Mouse (Mus musculus) right cerebral cortex, adult 18-20 months (tissue): Measurements from ENCODE around the gene Bsx.

Experiments
- DNase-seq: peaks from one replicate; pipeline ENCODE4 v3.0.0; 2022; ENCODE audit warnings: mixed read lengths

The Bsx gene

DNA sequence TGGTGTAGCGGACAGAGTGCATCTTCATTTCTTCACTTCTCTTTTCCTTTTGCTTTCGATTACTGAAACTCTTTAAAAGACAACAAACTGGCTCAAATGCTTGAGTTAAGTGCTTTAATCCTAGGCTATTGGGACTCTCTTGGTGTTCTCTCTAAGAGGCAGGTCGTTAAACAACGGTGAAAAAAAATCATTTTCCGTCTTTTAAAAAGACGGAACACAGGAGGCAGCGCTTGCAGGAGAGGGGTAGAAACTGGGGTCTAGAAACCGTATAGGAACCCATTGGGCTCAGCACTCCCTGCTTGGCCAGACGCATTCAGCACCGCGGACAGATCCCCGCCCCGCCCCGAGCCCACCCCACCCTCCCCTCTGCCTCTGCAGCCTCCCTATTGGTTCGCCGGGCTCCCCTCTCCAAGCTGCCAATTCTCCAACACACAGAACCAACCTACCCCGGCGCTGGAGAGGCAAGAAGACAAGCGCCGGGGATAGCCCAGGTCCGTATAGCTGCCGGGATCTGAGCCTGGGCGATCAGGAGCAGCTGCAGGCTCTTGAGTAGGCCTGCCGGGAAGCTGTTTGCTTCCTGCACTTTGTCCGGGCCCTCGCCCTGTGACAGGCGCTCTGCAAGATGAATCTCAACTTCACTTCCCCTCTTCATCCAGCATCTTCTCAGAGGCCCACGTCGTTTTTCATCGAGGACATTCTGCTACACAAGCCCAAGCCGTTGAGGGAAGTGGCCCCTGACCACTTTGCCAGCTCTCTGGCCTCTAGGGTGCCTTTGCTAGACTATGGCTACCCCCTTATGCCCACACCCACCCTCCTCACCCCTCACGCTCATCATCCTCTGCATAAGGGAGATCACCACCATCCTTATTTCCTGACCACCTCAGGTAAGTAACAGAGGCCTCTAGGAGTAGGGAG lies at the start of gene Bsx:
TSS of gene Bsx (plus strand) at position 572 of the 915 bp plus-strand sequence.
- DNase-seq: no peak

DNA sequence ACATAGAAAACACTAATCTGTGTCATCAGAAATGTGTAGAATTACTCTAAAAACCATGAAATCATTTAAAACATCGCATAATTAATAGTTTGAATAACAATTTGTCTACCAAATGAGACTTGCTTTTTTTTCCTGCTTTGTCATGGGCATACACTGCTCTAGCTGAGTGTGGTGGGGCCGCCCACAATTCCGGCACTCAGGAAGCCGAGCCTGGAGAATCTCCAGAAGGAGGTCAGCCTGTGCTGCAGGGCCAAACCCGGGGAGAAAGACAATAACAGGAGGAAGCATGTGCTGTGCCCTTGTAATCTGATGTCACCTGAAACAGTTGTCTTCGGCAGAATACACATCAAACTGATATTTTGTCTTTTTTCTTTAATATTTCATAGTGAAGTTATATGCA lies 48.3 kb upstream of the Bsx start:
- DNase-seq: no peak

DNA sequence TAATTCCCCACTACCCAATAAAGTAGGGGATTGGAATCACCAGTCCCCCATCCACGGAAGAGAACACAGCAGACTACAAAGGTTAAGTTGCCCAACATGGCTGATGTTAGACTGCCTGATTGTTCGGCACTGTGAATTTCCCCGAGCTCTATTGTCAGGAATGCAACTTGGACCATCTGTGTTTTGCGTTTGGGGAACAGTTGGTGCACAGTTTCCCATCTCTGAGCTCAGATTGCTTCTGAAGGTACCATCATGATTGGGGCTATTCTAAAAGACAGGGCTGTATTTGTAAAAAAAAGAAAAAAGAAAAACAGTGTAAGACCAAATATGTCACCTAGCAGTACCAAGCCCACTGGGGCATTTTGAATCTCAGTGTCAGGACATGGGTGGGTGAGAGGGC lies 46.6 kb upstream of the Bsx start:
- no peak for DNase-seq

DNA sequence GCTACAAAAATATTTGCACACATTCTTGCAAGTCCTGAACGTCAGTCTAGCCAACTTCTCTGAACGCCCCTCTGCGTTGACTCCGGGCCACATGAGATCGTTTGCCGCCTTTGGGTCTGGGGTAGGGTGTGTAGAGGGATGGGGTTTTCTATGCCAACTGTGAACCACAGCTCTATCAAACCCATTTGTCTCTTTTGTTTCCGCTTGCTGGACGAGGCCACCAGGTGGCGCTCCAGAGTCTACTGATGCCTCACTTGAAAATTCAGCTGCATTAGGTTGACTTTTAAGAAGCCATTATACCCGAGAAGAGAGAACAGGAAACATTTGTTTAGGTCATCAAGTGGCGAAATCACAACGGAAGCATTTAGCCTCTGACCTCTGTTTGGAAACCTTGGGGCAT lies 39.4 kb upstream of the Bsx start:
- peak; percentile 63 for DNase-seq

DNA sequence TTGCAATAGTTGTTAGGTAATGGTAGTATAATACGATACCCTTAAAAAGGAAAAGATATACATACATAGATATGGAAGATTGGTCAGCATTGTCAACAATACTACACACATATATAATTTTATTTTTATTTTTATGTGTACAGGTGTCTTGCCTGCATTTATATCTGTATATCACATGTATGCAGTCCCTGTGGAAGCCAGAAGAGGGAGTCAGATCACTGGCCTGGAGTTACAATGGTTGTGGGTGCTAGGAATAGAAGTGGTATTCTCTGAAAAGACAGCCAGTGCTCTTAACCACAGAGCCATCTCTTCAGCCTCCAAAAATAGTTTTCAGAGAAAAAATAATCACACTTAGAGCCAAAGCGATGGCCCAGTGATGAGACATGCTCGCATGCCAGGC lies 37.2 kb upstream of the Bsx start:
- DNase-seq: no peak

DNA sequence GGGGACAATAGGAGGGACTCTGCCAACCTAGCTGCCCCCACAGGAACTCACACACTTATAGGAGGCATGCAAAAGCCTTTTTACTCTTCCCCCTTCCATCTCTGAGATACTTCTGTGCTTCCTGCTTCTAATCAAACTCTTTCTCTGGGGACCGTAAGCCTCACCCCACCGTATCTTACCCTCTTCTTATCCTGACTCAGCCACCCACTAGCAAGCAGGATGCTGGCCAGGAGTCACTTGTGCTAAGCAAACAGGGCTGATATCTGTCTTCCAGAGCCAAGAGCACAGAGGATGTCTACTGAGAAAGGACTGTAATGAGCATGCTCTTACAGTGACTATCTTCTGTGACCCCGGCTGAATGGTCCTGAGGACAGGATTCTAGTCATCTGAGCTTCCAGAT lies 34.3 kb upstream of the Bsx start:
- no peak for DNase-seq

DNA sequence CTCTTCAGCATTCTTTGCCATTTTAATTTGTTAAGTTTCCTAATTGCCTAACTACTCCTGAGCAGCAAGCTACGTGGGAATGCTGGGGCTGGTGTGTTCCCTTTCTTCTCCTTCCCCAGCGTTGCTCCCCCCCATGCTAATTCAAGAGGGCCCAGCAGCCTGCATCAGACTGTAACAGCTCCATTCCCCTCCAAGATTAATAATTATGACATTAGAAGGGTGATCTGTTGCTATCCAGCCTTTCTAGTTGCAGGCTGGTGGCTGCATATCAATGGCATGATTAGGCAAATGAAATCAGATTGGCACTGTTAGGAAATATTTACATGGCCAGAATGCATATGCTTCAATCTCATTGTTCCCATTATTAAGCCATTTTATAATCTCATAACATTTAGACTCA lies 22.4 kb upstream of the Bsx start:
- DNase-seq: no peak

DNA sequence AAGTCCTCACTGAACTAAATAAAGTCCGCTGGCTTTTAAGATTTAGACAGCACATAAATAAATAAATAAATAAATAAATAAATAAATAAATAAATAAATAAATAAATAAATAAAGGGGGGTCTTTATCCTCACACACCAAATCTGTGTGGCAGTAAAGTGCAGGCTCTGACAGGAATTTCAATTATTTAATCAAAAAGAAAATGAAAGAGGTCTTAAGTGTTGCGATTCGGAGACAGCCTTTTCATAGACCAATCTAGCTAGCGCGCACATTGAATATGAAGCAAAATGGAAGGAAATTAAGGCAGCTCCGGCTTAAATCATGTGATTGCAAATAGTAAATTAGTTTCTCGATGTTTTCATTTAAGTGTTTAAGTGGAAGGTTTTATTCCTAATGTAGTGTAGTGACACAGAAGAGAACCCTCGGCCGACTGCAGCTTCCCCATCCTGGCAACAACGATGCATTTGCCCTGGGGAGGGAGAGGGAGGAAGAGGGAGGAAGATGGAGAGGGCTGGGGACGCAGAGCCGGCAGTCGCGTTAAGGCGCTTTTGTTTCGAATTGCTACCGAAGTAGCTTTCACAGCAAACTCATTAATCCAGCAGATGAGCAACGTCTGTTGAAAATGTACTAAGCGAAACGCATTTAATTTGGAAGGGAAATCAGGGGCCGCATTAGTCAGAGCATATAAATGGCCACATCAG lies 15.3 kb upstream of the Bsx start:
- peak; percentile 23 for DNase-seq

DNA sequence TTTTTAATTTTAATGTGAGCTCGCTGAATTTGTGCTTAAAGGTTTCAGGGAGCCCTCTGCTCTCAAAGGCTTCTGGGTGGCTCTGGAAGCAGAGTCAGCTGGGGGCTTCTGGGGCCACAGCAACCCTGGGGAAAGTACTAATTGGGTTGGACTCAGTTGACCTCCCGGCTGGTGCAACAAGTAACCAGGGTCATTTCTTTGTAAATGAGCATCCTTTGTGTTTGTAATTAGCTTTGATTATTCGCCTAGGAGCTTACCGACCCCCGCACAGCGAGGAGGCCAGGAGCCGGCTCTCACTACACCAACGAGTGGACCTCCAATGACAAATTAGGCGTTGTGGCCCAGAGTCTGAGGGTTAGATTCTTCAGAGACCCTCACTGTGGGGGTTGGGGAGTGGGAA lies 14.7 kb upstream of the Bsx start:
- DNase-seq: no peak

DNA sequence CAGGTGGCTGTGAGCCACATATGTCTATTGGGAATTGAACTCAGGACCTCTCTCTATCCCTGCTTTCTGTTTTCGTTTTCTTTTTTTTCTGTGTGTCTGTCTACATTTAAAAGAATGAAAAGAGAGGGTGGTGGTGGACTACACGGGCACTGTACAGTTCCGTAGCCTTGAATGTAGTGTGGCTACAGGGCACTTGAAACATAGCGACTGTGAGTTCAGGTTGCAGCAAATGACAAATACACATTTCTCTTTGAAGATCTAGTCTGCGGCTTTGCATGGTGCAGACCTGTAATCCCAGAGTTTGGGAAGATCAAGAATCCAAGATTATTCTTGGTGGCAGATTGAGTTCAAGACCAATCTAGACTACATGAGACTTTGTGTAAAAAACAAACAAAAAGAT lies 3.6 kb upstream of the Bsx start:
- no peak for DNase-seq

DNA sequence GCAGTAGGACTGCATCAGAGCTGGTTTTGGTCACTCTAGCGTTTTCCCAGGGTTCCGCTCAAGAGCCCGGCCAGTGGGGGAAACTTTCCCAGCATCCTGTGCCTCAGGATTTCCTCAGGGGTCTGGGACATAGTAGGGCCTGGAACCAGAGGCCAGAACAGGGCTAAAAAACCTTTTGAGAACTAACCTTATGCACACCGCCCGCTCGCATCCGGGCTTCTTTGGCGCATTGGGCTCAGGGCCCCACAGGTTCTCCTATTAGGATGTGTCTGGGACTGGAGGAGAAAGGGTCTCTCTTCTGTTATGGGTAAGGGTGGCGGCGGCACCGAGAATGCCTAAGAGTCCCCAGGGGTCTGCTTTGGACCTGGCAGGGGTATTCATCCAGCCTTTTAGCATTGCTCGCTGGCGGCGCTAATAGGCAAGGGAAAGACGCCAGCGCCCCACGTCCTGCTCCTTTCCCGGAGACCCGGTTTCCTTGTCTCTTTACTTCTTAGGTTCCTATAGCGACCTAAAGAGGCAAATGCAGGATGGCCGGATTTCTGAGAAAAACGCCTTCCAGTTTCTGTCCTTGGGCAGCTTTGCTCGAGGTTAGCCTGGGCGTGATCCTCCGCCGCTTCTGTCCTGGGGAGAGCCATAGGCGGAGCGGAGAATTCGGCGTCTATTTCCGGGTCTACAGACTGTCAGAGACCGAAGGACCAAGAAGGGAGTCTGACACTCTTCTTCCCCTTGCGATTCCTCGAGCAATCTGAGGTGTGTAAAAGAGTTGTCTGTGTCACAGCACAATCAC lies 2.4 kb upstream of the Bsx start:
- no peak for DNase-seq

DNA sequence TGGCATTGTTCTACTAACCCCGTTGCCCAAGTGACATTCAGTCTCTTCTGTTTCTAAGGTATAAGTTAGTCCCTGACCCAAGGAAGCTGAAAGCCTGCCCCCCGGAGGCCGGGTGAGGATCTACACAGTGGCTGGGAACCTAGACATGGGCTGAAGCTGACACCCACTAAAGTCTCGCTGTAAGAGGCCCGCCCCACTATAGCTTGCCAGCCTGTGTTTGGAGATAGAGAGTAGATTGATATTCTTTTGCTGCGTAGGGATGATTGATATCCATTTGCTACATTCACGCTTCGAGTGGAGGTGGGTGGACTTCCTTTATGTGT lies 1.8 kb upstream of the Bsx start:
- DNase-seq: no peak

DNA sequence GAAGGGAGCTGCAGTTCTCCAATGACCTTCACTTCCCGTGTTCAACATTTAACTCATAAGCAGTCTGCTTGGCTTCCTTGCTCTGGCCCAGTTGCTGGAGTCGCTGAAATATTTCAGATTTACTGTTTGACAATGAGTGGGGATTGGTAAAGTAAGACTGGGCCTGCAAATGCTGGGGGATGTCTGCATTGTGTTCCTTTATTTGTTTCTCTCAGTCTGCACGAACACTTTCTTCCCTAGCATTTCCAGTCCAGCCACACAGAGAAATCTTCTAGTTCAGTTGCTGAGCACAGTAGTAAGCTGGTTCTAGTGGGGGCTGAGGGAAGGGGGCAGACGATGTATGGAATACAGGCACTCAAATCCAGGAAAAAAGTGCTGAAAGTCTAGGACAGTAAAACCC lies 1.0 kb downstream of the Bsx start:
- DNase-seq: no peak

DNA sequence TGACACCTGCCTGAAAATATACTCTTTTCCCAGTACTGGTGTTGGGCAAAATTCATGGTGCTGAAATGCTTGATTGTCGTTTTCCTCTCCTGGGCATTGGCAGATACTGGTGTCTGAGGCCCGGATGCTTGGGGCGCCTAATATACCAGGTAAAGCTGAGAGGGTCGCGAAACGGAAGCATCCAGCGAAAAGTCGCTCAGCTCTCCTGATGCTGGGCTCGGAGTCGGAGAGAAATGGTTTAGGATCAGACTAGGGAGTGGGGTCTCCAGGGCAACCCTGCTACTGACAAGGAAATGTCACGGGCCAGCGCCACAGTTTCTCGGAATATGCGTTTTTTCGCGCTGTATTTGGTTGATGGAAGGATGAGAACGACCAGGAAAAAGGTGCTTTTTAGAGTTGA lies 1.5 kb downstream of the Bsx start:
- DNase-seq: no peak

DNA sequence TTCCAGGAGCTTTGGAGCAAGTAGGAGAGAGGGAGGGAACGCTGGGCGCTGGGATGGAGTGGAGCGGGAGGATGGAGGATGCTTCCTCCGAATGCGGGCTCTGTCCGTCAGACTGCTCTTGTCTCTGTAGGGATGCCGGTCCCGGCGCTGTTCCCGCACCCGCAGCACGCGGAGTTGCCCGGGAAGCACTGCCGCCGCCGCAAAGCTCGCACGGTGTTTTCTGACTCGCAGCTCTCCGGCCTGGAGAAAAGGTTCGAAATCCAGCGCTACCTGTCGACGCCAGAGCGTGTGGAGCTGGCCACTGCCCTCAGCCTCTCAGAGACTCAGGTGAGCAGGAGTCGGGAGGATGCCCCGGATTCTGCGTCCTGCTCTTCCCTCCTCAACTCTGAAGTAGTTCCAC lies 2.2 kb downstream of the Bsx start:
- DNase-seq: no peak

DNA sequence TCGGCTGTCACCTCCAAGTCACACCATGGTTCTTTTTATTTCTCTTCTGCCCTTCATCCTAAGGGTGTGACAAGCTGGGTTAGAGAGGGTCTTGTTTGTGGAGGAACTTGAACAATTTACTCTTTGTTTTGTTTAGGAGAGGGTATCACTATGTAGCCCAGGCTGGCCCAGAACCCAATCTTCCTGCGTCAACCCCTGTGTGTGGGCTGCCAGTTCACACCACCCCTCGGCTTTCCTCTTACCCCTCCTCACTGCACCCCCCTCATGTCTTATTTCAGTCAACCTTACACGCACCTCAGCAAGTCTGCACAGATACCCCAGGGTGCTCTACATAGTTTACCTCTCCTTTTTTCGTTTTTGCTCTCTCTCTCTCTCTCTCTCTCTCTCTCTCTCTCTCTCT lies 2.8 kb downstream of the Bsx start:
- no peak for DNase-seq

DNA sequence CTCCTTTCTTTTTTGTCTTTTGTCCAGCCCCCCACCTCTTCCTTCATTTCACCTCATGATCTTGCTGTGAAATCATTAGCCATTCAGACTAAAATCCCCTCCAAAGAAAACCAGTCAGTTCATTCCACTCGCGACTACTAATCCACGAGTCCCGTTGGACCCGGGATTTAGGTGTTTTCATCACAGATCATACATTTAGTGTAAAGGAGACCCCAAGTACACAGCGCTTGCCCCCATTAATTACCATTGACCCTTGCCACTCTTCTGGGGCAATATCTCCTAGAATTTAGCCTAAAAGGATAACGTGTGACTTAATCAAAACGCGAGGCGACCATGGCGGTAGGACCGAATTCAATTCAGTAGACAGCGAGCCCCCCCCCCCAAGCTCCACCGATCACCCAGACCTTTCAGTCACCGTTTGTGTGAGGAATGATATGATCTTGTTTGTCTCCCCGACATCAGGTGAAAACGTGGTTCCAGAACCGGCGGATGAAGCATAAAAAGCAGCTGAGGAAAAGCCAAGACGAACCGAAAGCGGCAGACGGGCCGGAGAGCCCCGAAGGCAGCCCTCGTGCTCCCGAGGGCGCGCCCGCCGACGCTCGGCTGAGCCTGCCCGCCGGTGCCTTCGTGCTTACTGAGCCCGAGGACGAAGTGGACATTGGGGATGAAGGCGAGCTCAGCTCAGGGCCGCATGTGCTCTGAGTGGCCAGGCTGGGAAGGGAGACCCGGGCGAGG lies 3.4 kb downstream of the Bsx start:
- no peak for DNase-seq

DNA sequence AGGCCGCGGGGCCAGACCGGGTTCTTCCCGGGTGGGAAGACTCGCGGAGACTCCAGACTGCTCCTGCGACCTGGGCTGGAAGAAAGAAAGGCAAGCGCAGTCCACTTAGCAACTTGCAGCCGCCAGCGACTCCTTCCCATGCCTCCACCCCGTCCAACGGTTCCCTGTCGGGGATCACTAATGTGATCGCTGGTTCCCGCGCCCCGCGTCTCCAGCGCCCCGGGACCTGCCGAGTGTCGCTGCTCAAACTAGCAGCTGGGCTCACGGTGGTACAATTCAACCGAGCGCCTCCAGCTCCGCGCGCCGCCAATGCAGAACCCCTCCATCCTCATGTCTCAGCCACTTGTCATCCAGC lies 3.9 kb downstream of the Bsx start:
- DNase-seq: no peak

DNA sequence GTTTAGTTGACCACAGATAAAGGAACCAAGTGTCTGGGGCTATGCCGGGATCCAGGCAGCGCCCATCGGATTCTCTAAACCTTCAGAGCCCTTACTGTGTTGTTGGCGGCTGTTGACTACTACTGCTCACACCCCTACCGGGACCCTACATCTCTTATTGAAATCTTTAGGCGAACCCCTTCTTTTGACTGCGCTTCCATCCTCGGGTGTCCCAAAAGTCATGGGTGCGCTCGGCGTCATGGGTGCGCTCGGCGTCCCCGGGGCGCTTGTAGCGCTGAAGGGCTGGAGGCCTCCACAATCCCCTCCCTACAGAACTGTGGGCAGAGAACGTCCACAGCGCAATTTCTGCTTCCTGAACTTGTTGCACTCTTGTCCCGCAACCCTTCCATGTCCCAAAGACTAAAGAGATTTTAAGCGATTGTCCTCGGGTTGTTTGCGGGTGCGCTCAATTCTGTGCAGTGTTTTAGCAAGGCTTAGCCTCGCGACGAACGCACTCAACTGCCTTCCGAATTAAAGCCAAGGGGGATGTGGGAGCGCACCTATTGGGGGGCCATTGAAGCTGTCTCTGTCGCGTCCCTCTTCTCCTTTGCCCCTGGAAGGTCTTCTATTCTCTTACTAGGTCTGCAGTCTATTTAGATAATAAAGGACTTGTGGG lies 4.5 kb downstream of the Bsx start:
- no peak for DNase-seq

DNA sequence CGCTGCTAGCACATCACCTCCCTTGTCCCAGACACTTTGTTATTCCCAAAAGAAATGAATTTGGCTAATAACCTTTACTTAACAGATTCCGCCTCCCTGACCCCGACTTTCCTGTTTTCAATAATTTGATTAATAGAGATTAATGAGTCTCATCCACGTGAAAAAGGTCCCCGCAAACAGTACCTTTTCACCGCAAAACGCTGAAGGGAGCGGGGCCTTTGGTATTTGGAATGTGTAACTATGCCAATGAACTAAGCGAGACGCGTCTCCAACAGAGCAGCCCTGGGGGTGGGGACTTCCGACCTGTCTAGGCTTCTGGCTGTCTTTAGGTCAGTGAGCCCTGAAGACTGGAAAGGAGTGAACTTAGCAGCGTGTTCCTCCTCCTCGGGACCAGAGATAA lies 5.1 kb downstream of the Bsx start:
- DNase-seq: no peak

DNA sequence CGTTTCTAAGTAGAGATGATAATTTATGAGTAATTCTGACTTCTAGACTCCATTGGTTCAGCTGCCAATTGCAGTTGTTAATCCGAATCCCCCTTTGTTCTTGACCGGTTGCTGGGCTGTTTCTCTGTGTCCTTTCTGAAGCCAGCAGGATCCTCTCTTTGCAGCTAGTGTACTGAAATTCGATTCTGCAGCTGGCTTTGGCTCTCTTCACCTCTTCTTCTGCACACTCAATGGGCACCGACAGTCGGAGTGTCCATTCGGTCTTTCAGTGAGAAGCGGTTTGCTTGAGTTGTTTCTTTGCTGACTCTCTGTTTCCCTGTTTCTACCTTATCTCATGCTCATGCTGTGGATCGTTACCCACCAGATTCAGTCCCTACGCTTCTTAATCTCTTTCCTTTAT lies 11.7 kb downstream of the Bsx start:
- DNase-seq: no peak

DNA sequence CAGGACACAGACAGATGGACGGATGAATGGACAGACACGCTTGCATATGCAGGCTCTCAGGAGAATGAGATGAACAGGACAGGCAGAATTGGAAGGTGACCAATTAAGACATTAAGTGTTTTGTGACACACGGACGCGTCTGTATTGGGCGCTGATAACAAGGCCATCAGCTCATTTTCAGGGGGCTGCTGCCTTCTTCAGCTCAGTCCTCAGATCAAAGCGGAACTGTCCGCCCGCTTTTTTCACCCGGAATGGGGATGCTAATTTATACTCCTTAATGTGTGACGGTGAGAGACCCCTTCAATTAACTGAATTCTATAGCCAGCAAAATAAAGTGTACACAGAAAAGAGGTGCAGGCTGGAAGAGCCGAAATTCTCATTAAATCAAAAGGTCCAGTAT lies 15.5 kb downstream of the Bsx start:
- DNase-seq: no peak

DNA sequence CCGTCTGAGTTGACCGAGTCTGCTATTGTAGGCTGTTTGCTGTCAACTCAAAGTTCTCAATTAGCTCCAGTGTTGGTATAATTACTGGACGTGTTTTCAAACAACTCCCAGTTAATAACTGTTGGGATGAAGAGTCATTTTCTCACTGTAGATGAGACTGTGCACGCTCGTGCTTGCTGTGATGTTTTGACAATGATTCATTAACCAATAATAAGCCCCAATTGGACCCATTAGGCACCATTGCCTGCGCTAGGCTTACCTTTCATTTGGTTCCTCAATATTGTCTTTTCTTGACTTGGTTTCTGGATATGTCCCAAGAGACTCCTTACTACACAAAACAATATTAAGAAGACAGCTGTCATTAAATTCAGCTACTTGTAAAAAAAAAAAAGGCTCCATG lies 18.5 kb downstream of the Bsx start:
- DNase-seq: no peak
